Mouse (Mus musculus): ENCODE data around the gene Hbs1l.

DNA sequence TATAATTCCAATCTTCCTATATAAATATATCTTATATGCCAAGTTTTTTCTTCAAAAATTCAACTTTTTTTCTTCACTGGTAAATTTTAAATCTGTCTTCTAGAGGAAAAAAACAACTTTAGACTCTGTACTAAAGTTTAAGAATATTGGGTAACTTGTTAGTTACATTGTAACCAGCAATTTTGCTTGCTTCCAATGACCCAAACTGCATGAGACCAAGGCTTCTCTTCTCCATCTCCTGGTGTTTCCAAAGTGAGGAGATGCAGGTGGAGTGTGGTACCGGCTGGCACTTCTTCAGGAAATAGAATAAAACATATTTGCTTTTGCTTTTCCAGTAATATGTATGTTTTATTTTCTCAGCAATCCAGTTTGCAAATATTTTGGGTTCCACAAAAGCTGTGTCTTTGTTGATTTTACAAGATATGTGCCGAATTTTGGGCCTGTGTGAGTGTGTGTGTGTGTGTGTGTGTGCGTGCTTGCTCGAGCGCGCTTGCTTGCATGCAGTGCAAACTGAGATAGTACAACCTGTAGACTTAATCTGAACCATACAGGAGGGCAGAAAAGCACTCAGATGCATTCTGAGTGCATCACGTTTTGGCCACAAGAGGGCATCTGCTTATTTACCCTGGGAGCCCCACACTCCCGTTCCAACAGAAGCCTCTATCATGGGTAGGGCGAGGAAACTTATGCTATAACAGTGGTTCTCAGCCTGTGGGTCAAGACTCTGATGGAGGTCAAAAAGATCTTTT lies 82.6 kb downstream of the Hbs1l start:
- TF ChIP-seq CTCF (IDR thresholded peaks at IDR 0.05; ENCODE audit: borderline replicate concordance, control insufficient read depth, extremely low read depth, insufficient read depth, low read length, poor library complexity) (no peak), POLR2A (IDR thresholded peaks at IDR 0.05; ENCODE audit: control insufficient read depth, extremely low read depth, insufficient read depth, low read length, poor library complexity) (no peak)

Data from thymus, adult 2 months (tissue).